Mouse (Mus musculus): ENCODE measurements around the gene Cyp8b1. TPM values are rescaled to one million over a fixed set of nuclear protein-coding genes. Genes with fewer than 3 reads are reported as not detected.

Cyp8b1 gene
- total and polyA plus RNA-seq, 3 experiments, result not detected

- H3K4me1 ChIP-seq (ENCODE audit: control insufficient read depth in 1 of 2, insufficient read depth in 2 of 2, low read length in 2 of 2), result no peaks in the 10 kb centered on the region
- no peak overlapping the region for H3K27ac ChIP-seq (ENCODE audit: control insufficient read depth, low read depth, low read length)
- no peaks in the 10 kb centered on the region; the same call in 1 of the 2 replicates for H3K79me2 ChIP-seq (ENCODE audit: control insufficient read depth, insufficient read depth, low read length, poor library complexity)
- no peak for TF ChIP-seq RAD21 (IDR thresholded peaks at IDR 0.05; ENCODE audit: low read depth, low read length)
- TF ChIP-seq ZC3H11A (IDR thresholded peaks at IDR 0.05; ENCODE audit: low read depth, low read length), result no peak
- TF ChIP-seq RCOR1 (IDR thresholded peaks at IDR 0.05; ENCODE audit: low read depth, low read length), result no peak
- no peak for TF ChIP-seq ELF1 (IDR thresholded peaks at IDR 0.05; ENCODE audit: low read depth, low read length)
- no peak for TF ChIP-seq USF2 (IDR thresholded peaks at IDR 0.05; ENCODE audit: borderline replicate concordance in 1 of 2, insufficient read depth in 1 of 2, low read depth in 1 of 2, low read length in 2 of 2)
- TF ChIP-seq EP300 (IDR thresholded peaks at IDR 0.05; ENCODE audit: low read depth in 1 of 2, low read length in 2 of 2), result no peak
- TF ChIP-seq MAFK (IDR thresholded peaks at IDR 0.05; ENCODE audit: borderline replicate concordance, low read depth, low read length), result no peak
- no peak for TF ChIP-seq ZMIZ1 (IDR thresholded peaks at IDR 0.05; ENCODE audit: low read depth, low read length)
- TF ChIP-seq ETS1 (IDR thresholded peaks at IDR 0.05; ENCODE audit: low read depth, low read length), result no peak
- TF ChIP-seq ZKSCAN1 (IDR thresholded peaks at IDR 0.05; ENCODE audit: low read depth, low read length), result no peak
- TF ChIP-seq GABPA (IDR thresholded peaks at IDR 0.05; ENCODE audit: low read depth, low read length), result no peak
- TF ChIP-seq MYB (IDR thresholded peaks at IDR 0.05; ENCODE audit: low read depth, low read length), result no peak
- TF ChIP-seq POLR2AphosphoS5 (IDR thresholded peaks at IDR 0.05; ENCODE audit: borderline replicate concordance, low read depth, low read length), result no peak
- no peak for TF ChIP-seq CTCF (IDR thresholded peaks at IDR 0.05 in 2 of 3, conservative IDR thresholded peaks at IDR 0.05 in 1 of 3; ENCODE audit: control insufficient read depth in 1 of 3, insufficient read depth in 1 of 3, low read depth in 2 of 3, low read length in 3 of 3, poor library complexity in 1 of 3, severe bottlenecking in 1 of 3)
- no peak overlapping the region for H3K4me3 ChIP-seq (ENCODE audit: control insufficient read depth in 1 of 2, insufficient read depth in 1 of 2, low read depth in 2 of 2, low read length in 2 of 2)
- no peak overlapping the region for H3K9ac ChIP-seq (ENCODE audit: control insufficient read depth, low read depth, low read length, poor library complexity, severe bottlenecking)
- H3K36me3 ChIP-seq (ENCODE audit: control insufficient read depth in 1 of 2, insufficient read depth in 2 of 2, low read length in 2 of 2), result no peaks in the 10 kb centered on the region
- no peak for DNase-seq (ENCODE audit: low read depth, low spot score)
- H3K9me3 ChIP-seq (replicated peaks; ENCODE audit: insufficient read depth, low read length), result no peaks in the 10 kb centered on the region
- peaks cover 0 to 2% of the 10 kb centered on the region in 2 experiments; a peak in 1 of 4 replicates for H3K27me3 ChIP-seq (ENCODE audit: control insufficient read depth in 1 of 2, insufficient read depth in 2 of 2, low read length in 2 of 2)
Measured at GRCm38 (mm10) chr9:121901710-121902700, 14.1 kb downstream of the Cyp8b1 start.

GRCm38 (mm10) chr9:121900282-121900855, 15.7 kb downstream of the Cyp8b1 start:
- TF ChIP-seq POLR2AphosphoS2 (IDR thresholded peaks at IDR 0.05; ENCODE audit: low read length), result no peak
- TF ChIP-seq E2F4 (IDR thresholded peaks at IDR 0.05; ENCODE audit: borderline replicate concordance, low read depth, low read length), result no peak
- no peak for TF ChIP-seq POLR2AphosphoS5 (IDR thresholded peaks at IDR 0.05; ENCODE audit: borderline replicate concordance, low read depth, low read length)
- TF ChIP-seq GABPA (IDR thresholded peaks at IDR 0.05; ENCODE audit: low read depth, low read length), result no peak
- no peak for TF ChIP-seq ZNF384 (IDR thresholded peaks at IDR 0.05; ENCODE audit: low read depth, low read length)
- no peak for TF ChIP-seq MEF2A (IDR thresholded peaks at IDR 0.05; ENCODE audit: extremely low read depth, insufficient replicate concordance, low read depth, low read length, poor library complexity, severe bottlenecking)
- no peak for TF ChIP-seq EP300 (IDR thresholded peaks at IDR 0.05; ENCODE audit: low read depth in 1 of 2, low read length in 2 of 2)
- no peak for TF ChIP-seq TCF12 (IDR thresholded peaks at IDR 0.05; ENCODE audit: low read depth, low read length)
- no peak for TF ChIP-seq MYB (IDR thresholded peaks at IDR 0.05; ENCODE audit: low read depth, low read length)
- TF ChIP-seq NELFE (IDR thresholded peaks at IDR 0.05; ENCODE audit: low read depth, low read length), result no peak
- TF ChIP-seq USF1 (IDR thresholded peaks at IDR 0.05; ENCODE audit: low read depth, low read length), result no peak
- no peak for TF ChIP-seq RAD21 (IDR thresholded peaks at IDR 0.05; ENCODE audit: low read depth, low read length)
- no peak for TF ChIP-seq JUND (IDR thresholded peaks at IDR 0.05; ENCODE audit: low read depth, low read length)
- TF ChIP-seq TBP (IDR thresholded peaks at IDR 0.05; ENCODE audit: low read depth, low read length), result no peak
- no peak for TF ChIP-seq SIN3A (IDR thresholded peaks at IDR 0.05; ENCODE audit: low read length)
- no peak for TF ChIP-seq NRF1 (IDR thresholded peaks at IDR 0.05; ENCODE audit: insufficient read depth, low read depth, low read length, poor library complexity, severe bottlenecking)
- no peak for TF ChIP-seq MAZ (IDR thresholded peaks at IDR 0.05; ENCODE audit: low read depth, low read length)
- no peak for TF ChIP-seq RCOR1 (IDR thresholded peaks at IDR 0.05; ENCODE audit: low read depth, low read length)
- H3K4me1 ChIP-seq (ENCODE audit: control insufficient read depth in 1 of 2, insufficient read depth in 2 of 2, low read length in 2 of 2), result no peaks in the 10 kb centered on the region
- peaks cover 0 to 2% of the 10 kb centered on the region in 2 experiments; a peak in 1 of 4 replicates for H3K27me3 ChIP-seq (ENCODE audit: control insufficient read depth in 1 of 2, insufficient read depth in 2 of 2, low read length in 2 of 2)
- H3K9me3 ChIP-seq (replicated peaks; ENCODE audit: insufficient read depth, low read length), result no peaks in the 10 kb centered on the region
- H3K79me2 ChIP-seq (ENCODE audit: control insufficient read depth, insufficient read depth, low read length, poor library complexity), result no peaks in the 10 kb centered on the region; the same call in 1 of the 2 replicates
- DNase-seq (ENCODE audit: low read depth, low spot score), result no peak
- H3K36me3 ChIP-seq (ENCODE audit: control insufficient read depth in 1 of 2, insufficient read depth in 2 of 2, low read length in 2 of 2), result no peaks in the 10 kb centered on the region
- H3K9ac ChIP-seq (ENCODE audit: control insufficient read depth, low read depth, low read length, poor library complexity, severe bottlenecking), result no peak overlapping the region
- no peak overlapping the region for H3K27ac ChIP-seq (ENCODE audit: control insufficient read depth, low read depth, low read length)
- no peak overlapping the region for H3K4me3 ChIP-seq (ENCODE audit: control insufficient read depth in 1 of 2, insufficient read depth in 1 of 2, low read depth in 2 of 2, low read length in 2 of 2)
